Mouse (Mus musculus): ENCODE measurements around the gene Add1. TPM values are rescaled to one million over a fixed set of nuclear protein-coding genes. Genes with fewer than 3 reads are reported as not detected.

The Add1 gene
- polyA plus RNA-seq, 1 experiment: 40.8 TPM

GRCm38 (mm10) chr5:34607100-34607880 is 33.8 kb downstream of the Add1 start:
- Histone ChIP-seq H3K27me3 (ENCODE audit: control insufficient read depth, insufficient read depth, low read length) (no peaks in the 10 kb centered on the region; the same call in 1 of the 2 replicates), H3K36me3 (ENCODE audit: control insufficient read depth, insufficient read depth, low read length) (no peaks in the 10 kb centered on the region; the same call in 1 of the 2 replicates), H3K27ac (ENCODE audit: control insufficient read depth, insufficient read depth, low read depth, low read length) (no peak overlapping the region), H3K4me1 (ENCODE audit: control insufficient read depth, insufficient read depth, low read length) (no peaks in the 10 kb centered on the region), H3K4me3 (ENCODE audit: control insufficient read depth, low read depth, low read length) (no peak overlapping the region)
- TF ChIP-seq POLR2A (IDR thresholded peaks at IDR 0.05; ENCODE audit: control insufficient read depth, low read depth, low read length) (no peak), CTCF (IDR thresholded peaks at IDR 0.05; ENCODE audit: control insufficient read depth, insufficient read depth, insufficient replicate concordance, low read depth, low read length) (no peak)

DNA sequence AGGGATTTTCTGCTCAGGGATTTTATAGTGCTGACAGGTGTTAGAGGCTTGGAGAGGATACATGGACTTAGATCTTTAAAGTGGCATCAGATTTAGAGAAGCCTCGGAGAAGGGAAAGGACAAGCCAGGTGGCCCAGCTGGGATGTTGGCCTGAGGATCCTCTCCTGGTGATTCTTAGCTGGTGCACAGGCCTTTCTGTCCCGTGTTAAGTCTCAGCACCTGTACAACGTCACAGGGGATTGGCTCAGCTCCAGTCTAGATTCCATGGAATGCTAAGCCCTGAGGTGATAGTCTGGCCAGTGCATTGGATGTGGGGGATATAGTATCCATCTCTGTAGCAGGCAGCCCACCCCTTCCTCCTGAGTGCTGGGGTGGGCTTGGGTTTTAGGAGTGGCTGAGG is 34.8 kb downstream of the Add1 start:
- Histone ChIP-seq H3K36me3 (ENCODE audit: control insufficient read depth, insufficient read depth, low read length) (no peaks in the 10 kb centered on the region; the same call in none of the 2 replicates), H3K4me3 (ENCODE audit: control insufficient read depth, low read depth, low read length) (no peak overlapping the region), H3K27me3 (ENCODE audit: control insufficient read depth, insufficient read depth, low read length) (no peaks in the 10 kb centered on the region; the same call in 1 of the 2 replicates), H3K27ac (ENCODE audit: control insufficient read depth, insufficient read depth, low read depth, low read length) (no peak overlapping the region), H3K4me1 (ENCODE audit: control insufficient read depth, insufficient read depth, low read length) (no peaks in the 10 kb centered on the region)
- TF ChIP-seq CTCF (IDR thresholded peaks at IDR 0.05; ENCODE audit: control insufficient read depth, insufficient read depth, insufficient replicate concordance, low read depth, low read length) (no peak), POLR2A (IDR thresholded peaks at IDR 0.05; ENCODE audit: control insufficient read depth, low read depth, low read length) (no peak)

- Histone ChIP-seq H3K36me3 (ENCODE audit: control insufficient read depth, insufficient read depth, low read length) (no peaks in the 10 kb centered on the region; the same call in none of the 2 replicates), H3K4me1 (ENCODE audit: control insufficient read depth, insufficient read depth, low read length) (no peaks in the 10 kb centered on the region), H3K27me3 (ENCODE audit: control insufficient read depth, insufficient read depth, low read length) (no peaks in the 10 kb centered on the region; the same call in 1 of the 2 replicates), H3K27ac (ENCODE audit: control insufficient read depth, insufficient read depth, low read depth, low read length) (no peak overlapping the region), H3K4me3 (ENCODE audit: control insufficient read depth, low read depth, low read length) (no peak overlapping the region)
- TF ChIP-seq POLR2A (IDR thresholded peaks at IDR 0.05; ENCODE audit: control insufficient read depth, low read depth, low read length): no peak
- no peak for TF ChIP-seq CTCF (IDR thresholded peaks at IDR 0.05; ENCODE audit: control insufficient read depth, insufficient read depth, insufficient replicate concordance, low read depth, low read length)
Measured at GRCm38 (mm10) chr5:34609966-34610365, 36.5 kb downstream of the Add1 start.

- Histone ChIP-seq H3K4me3 (ENCODE audit: control insufficient read depth, low read depth, low read length) (no peak overlapping the region), H3K36me3 (ENCODE audit: control insufficient read depth, insufficient read depth, low read length) (no peaks in the 10 kb centered on the region; the same call in 1 of the 2 replicates), H3K4me1 (ENCODE audit: control insufficient read depth, insufficient read depth, low read length) (peaks cover 11% of the 10 kb centered on the region), H3K27me3 (ENCODE audit: control insufficient read depth, insufficient read depth, low read length) (no peaks in the 10 kb centered on the region), H3K27ac (ENCODE audit: control insufficient read depth, insufficient read depth, low read depth, low read length) (no peak overlapping the region)
- no peak for TF ChIP-seq POLR2A (IDR thresholded peaks at IDR 0.05; ENCODE audit: control insufficient read depth, low read depth, low read length)
- no peak for TF ChIP-seq CTCF (IDR thresholded peaks at IDR 0.05; ENCODE audit: control insufficient read depth, insufficient read depth, insufficient replicate concordance, low read depth, low read length)
Measured at GRCm38 (mm10) chr5:34632996-34633395, 59.5 kb downstream of the Add1 start.

DNA sequence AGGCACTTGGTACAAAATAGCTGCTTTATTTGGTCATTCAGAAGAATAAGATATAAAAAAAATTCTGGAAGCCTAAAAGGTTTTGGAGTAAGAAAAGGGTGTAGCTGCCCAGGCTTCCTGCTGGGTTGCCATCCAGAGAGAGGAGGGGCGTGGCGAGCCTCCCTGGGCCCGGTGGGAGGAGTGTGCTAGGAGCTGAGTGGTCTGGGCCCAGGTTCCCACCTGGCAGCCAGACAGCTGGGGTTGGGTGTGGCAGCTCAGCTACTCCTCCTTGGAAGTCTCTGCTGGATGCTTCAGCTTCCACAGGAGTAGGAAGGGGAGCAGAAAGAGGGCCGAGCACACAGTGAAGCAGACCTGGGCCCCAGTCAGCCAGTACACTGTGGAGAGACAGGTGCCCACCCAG is 60.2 kb downstream of the Add1 start:
- TF ChIP-seq CTCF (IDR thresholded peaks at IDR 0.05; ENCODE audit: control insufficient read depth, insufficient read depth, insufficient replicate concordance, low read depth, low read length): no peak
- TF ChIP-seq POLR2A (IDR thresholded peaks at IDR 0.05; ENCODE audit: control insufficient read depth, low read depth, low read length): no peak
- H3K27me3 ChIP-seq (ENCODE audit: control insufficient read depth, insufficient read depth, low read length): no peaks in the 10 kb centered on the region
- H3K36me3 ChIP-seq (ENCODE audit: control insufficient read depth, insufficient read depth, low read length): no peaks in the 10 kb centered on the region; the same call in 1 of the 2 replicates
- no peak overlapping the region for H3K4me3 ChIP-seq (ENCODE audit: control insufficient read depth, low read depth, low read length)
- no peak overlapping the region for H3K27ac ChIP-seq (ENCODE audit: control insufficient read depth, insufficient read depth, low read depth, low read length)
- H3K4me1 ChIP-seq (ENCODE audit: control insufficient read depth, insufficient read depth, low read length): peaks cover 11% of the 10 kb centered on the region

DNA sequence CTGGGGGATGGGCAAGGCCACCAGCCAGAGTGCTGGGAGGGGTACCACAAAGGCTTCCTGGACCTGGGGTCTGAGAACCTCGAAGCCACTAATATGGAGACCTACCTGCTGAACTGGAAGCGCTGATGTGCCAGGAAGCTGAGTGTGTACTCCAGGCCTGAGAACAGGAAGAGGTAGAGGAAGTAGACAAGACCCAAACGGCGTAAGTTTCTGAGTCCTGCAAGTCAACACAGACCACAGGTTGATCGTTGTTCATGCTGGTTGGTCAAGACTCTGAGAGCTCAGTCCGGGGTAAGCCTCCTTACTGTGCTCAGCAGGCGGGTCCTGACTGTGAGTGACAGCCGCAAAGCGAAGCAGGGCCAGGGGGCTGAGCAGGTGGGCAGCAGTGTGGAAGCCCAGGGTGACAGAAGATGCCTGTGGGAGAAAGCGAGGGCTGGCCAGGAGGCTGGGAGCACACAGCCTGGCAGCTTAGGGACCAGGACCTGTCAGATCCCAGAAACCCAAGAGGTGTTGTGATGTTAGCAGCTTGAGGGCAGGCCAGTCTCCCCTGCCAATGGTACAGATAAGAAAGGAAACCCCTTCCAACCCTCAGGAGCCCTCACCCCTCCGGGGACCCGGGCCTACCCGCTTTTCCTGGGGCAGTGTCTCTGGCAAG is 61.4 kb downstream of the Add1 start:
- Histone ChIP-seq H3K4me3 (ENCODE audit: control insufficient read depth, low read depth, low read length) (no peak overlapping the region), H3K4me1 (ENCODE audit: control insufficient read depth, insufficient read depth, low read length) (peaks cover 11% of the 10 kb centered on the region), H3K27me3 (ENCODE audit: control insufficient read depth, insufficient read depth, low read length) (no peaks in the 10 kb centered on the region), H3K27ac (ENCODE audit: control insufficient read depth, insufficient read depth, low read depth, low read length) (no peak overlapping the region), H3K36me3 (ENCODE audit: control insufficient read depth, insufficient read depth, low read length) (no peaks in the 10 kb centered on the region; the same call in 1 of the 2 replicates)
- TF ChIP-seq CTCF (IDR thresholded peaks at IDR 0.05; ENCODE audit: control insufficient read depth, insufficient read depth, insufficient replicate concordance, low read depth, low read length) (no peak), POLR2A (IDR thresholded peaks at IDR 0.05; ENCODE audit: control insufficient read depth, low read depth, low read length) (no peak)

DNA sequence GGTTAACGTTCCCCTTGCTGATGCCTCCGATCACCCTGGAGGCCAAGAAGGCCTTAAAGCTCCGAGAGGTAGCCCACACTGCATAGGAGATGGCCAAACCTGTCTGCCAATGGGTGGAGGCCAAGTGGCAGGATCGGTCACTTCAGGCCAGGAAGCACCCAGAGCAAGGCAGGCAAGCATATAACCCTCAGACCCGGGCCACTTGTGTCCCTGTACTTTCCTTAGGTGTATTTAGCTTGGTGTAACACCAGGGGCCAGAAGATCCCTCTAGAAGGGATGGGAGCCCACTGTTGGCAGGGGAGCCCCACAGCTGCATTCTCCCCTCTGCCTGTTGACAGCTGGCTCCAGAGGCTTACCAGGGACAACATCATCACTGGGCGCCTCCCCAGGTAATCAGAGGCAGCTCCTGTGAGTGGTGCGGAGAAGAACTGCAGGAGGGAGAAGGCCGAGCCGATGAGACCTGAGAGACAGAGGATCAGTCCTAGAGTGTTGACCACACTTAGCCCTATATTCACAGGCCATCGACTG is 62.3 kb downstream of the Add1 start:
- Histone ChIP-seq H3K27me3 (ENCODE audit: control insufficient read depth, insufficient read depth, low read length) (no peaks in the 10 kb centered on the region), H3K27ac (ENCODE audit: control insufficient read depth, insufficient read depth, low read depth, low read length) (no peak overlapping the region), H3K4me3 (ENCODE audit: control insufficient read depth, low read depth, low read length) (no peak overlapping the region), H3K4me1 (ENCODE audit: control insufficient read depth, insufficient read depth, low read length) (peaks cover 11% of the 10 kb centered on the region), H3K36me3 (ENCODE audit: control insufficient read depth, insufficient read depth, low read length) (no peaks in the 10 kb centered on the region; the same call in 1 of the 2 replicates)
- no peak for TF ChIP-seq POLR2A (IDR thresholded peaks at IDR 0.05; ENCODE audit: control insufficient read depth, low read depth, low read length)
- no peak for TF ChIP-seq CTCF (IDR thresholded peaks at IDR 0.05; ENCODE audit: control insufficient read depth, insufficient read depth, insufficient replicate concordance, low read depth, low read length)
